Mouse (Mus musculus): Measurements from ENCODE around the gene Olfr1419. TPM values are rescaled to one million over a fixed set of nuclear protein-coding genes. Genes with fewer than 3 reads are reported as not detected.
"Not testable (repeated sequence)": the region's sequence is repeated elsewhere in the genome, so short reads cannot be mapped to it uniquely, and the experiment has no call there.

Gene Olfr1419
- polyA plus RNA-seq (2015; fragmentation: Nextera tagmentation; extraction: Ambion mirVana) = not detected in 2 replicates

GRCm38 (mm10) chr19:11875006-11875405 is at the start of gene Olfr1419:
Gene Olfr1419 (minus strand): TSS chr19:11875106.
- no peaks in the 10 kb centered on the region for H3K9me3 ChIP-seq (replicated peaks)
- H3K4me1 ChIP-seq = no peaks in the 10 kb centered on the region
- H3K9ac ChIP-seq = no peak within 1 kb of the TSS
- WGBS = 39% methylated on average over 1 of the region's 1 CpGs
- H3K27me3 ChIP-seq = no peaks in the 10 kb centered on the region
- H3K27ac ChIP-seq = no peak within 1 kb of the TSS
- no peaks in the 10 kb centered on the region for H3K36me3 ChIP-seq
- no peak within 1 kb of the TSS for H3K4me2 ChIP-seq
- H3K4me3 ChIP-seq (replicated peaks) = no peak within 1 kb of the TSS
- no peak for ATAC-seq (replicated peaks; ENCODE audit: low FRiP score)

GRCm38 (mm10) chr19:11922515-11922914 is 47.6 kb upstream of the Olfr1419 start:
- WGBS = 93% methylated on average over 2 of the region's 2 CpGs

GRCm38 (mm10) chr19:11922068-11922467 is 47.2 kb upstream of the Olfr1419 start:
- Histone ChIP-seq H3K9ac (no peak overlapping the region), H3K4me2 (no peak overlapping the region), H3K27me3 (no peaks in the 10 kb centered on the region), H3K36me3 (peaks cover 82% of the 10 kb centered on the region), H3K4me1 (no peaks in the 10 kb centered on the region), H3K4me3 (replicated peaks) (no peak overlapping the region), H3K27ac (no peak overlapping the region), H3K9me3 (replicated peaks) (no peaks in the 10 kb centered on the region)
- no peak for ATAC-seq (replicated peaks; ENCODE audit: low FRiP score)
- WGBS = 91% methylated on average over 1 of the region's 1 CpGs

More at GRCm38 (mm10) chr19:11922515-11922914, 47.6 kb upstream of the Olfr1419 start:
- not testable (repeated sequence) for H3K4me3 ChIP-seq (replicated peaks); H3K9me3 ChIP-seq (replicated peaks); ATAC-seq (replicated peaks; ENCODE audit: low FRiP score); H3K9ac ChIP-seq; H3K27me3 ChIP-seq; H3K4me1 ChIP-seq; H3K4me2 ChIP-seq; H3K27ac ChIP-seq
- peaks cover 82% of the 10 kb centered on the region for H3K36me3 ChIP-seq

- Histone ChIP-seq H3K9ac (no peak overlapping the region), H3K36me3 (peaks cover 48% of the 10 kb centered on the region), H3K4me3 (replicated peaks) (no peak overlapping the region), H3K9me3 (replicated peaks) (no peaks in the 10 kb centered on the region), H3K4me1 (peaks cover 15% of the 10 kb centered on the region), H3K27ac (no peak overlapping the region), H3K27me3 (no peaks in the 10 kb centered on the region), H3K4me2 (no peak overlapping the region)
- WGBS = 43% methylated on average over 2 of the region's 2 CpGs
- no peak for ATAC-seq (replicated peaks; ENCODE audit: low FRiP score)
These were observed 40.9 kb upstream of the Olfr1419 start for GRCm38 (mm10) chr19:11915804-11916203.

GRCm38 (mm10) chr19:11912533-11913121 is 37.7 kb upstream of the Olfr1419 start:
- Histone ChIP-seq H3K27me3 (no peaks in the 10 kb centered on the region), H3K9ac (peak overlapping the region; percentile 88), H3K4me2 (peak overlapping the region; percentile 74), H3K4me1 (peaks cover 15% of the 10 kb centered on the region), H3K27ac (peak overlapping the region; percentile 93), H3K36me3 (peaks cover 30% of the 10 kb centered on the region), H3K9me3 (replicated peaks) (no peaks in the 10 kb centered on the region), H3K4me3 (replicated peaks) (peak overlapping the region; percentile 96)
- peak; percentile 71 for ATAC-seq (replicated peaks; ENCODE audit: low FRiP score)
- under 1% methylated on average over 47 of the region's 54 CpGs for WGBS

GRCm38 (mm10) chr19:11912037-11912532 is 37.2 kb upstream of the Olfr1419 start, which contains the start of gene Patl1:
Gene Patl1 (plus strand): TSS chr19:11912399.
- Histone ChIP-seq H3K36me3 (peaks cover 25% of the 10 kb centered on the region), H3K4me3 (replicated peaks) (peak within 1 kb of the TSS; percentile 96), H3K9me3 (replicated peaks) (no peaks in the 10 kb centered on the region), H3K4me1 (peaks cover 15% of the 10 kb centered on the region), H3K27ac (peak within 1 kb of the TSS; percentile 93), H3K27me3 (no peaks in the 10 kb centered on the region), H3K9ac (peak within 1 kb of the TSS; percentile 88), H3K4me2 (peak within 1 kb of the TSS; percentile 74)
- under 1% methylated on average over 53 of the region's 53 CpGs for WGBS
- peak; percentile 97 for ATAC-seq (replicated peaks; ENCODE audit: low FRiP score)

GRCm38 (mm10) chr19:11911603-11912002 is 36.7 kb upstream of the Olfr1419 start:
- Histone ChIP-seq H3K4me2 (peak overlapping the region; percentile 74), H3K4me3 (replicated peaks) (peak overlapping the region; percentile 96), H3K9me3 (replicated peaks) (no peaks in the 10 kb centered on the region), H3K27me3 (no peaks in the 10 kb centered on the region), H3K27ac (peak overlapping the region; percentile 93), H3K4me1 (peaks cover 15% of the 10 kb centered on the region), H3K36me3 (peaks cover 21% of the 10 kb centered on the region), H3K9ac (peak overlapping the region; percentile 88)
- peak; percentile 46 for ATAC-seq (replicated peaks; ENCODE audit: low FRiP score)
- WGBS = 4% methylated on average over 17 of the region's 17 CpGs

GRCm38 (mm10) chr19:11911021-11911420 is 36.1 kb upstream of the Olfr1419 start:
- H3K27me3 ChIP-seq = no peaks in the 10 kb centered on the region

GRCm38 (mm10) chr19:11886265-11886664 is 11.4 kb upstream of the Olfr1419 start, which contains the start of gene Olfr1420:
Gene Olfr1420 (plus strand): TSS chr19:11886565.
- Histone ChIP-seq H3K9me3 (replicated peaks) (no peaks in the 10 kb centered on the region), H3K27me3 (no peaks in the 10 kb centered on the region), H3K4me2 (no peak within 1 kb of the TSS), H3K36me3 (no peaks in the 10 kb centered on the region), H3K4me3 (replicated peaks) (no peak within 1 kb of the TSS), H3K9ac (no peak within 1 kb of the TSS), H3K4me1 (no peaks in the 10 kb centered on the region), H3K27ac (no peak within 1 kb of the TSS)
- no peak for ATAC-seq (replicated peaks; ENCODE audit: low FRiP score)
- WGBS = 38% methylated on average over 1 of the region's 1 CpGs

More at GRCm38 (mm10) chr19:11911021-11911420, 36.1 kb upstream of the Olfr1419 start:
- WGBS = 90% methylated on average over 5 of the region's 5 CpGs
- Histone ChIP-seq H3K9me3 (replicated peaks) (no peaks in the 10 kb centered on the region), H3K27ac (peak overlapping the region; percentile 93; the same call in 1 of the 2 replicates), H3K36me3 (peaks cover 16% of the 10 kb centered on the region), H3K4me3 (replicated peaks) (peak overlapping the region; percentile 96), H3K9ac (0 out of 2 replicates have a peak overlapping the region, but pooled peaks have one; percentile 88), H3K4me2 (peak overlapping the region; percentile 74), H3K4me1 (peaks cover 15% of the 10 kb centered on the region)
- ATAC-seq (replicated peaks; ENCODE audit: low FRiP score) = no peak

- H3K4me2 ChIP-seq = peak overlapping the region; percentile 39
- H3K4me3 ChIP-seq (replicated peaks); H3K9me3 ChIP-seq (replicated peaks); ATAC-seq (replicated peaks; ENCODE audit: low FRiP score); H3K36me3 ChIP-seq; H3K9ac ChIP-seq; H3K27ac ChIP-seq; H3K4me1 ChIP-seq; H3K27me3 ChIP-seq: not testable (repeated sequence)
- 59% methylated on average over 22 of the region's 22 CpGs for WGBS
These were observed 3.5 kb upstream of the Olfr1419 start for GRCm38 (mm10) chr19:11878404-11878803.

- 79% methylated on average over 2 of the region's 2 CpGs for WGBS
- no peaks in the 10 kb centered on the region for H3K27me3 ChIP-seq
- H3K4me1 ChIP-seq = no peaks in the 10 kb centered on the region
- no peaks in the 10 kb centered on the region for H3K9me3 ChIP-seq (replicated peaks)
- no peak for ATAC-seq (replicated peaks; ENCODE audit: low FRiP score)
- H3K9ac ChIP-seq = no peak overlapping the region
- H3K36me3 ChIP-seq = no peaks in the 10 kb centered on the region
- no peak overlapping the region for H3K4me3 ChIP-seq (replicated peaks)
- H3K4me2 ChIP-seq = no peak overlapping the region
- H3K27ac ChIP-seq = no peak overlapping the region
These were observed 7.1 kb downstream of the Olfr1419 start for GRCm38 (mm10) chr19:11867837-11868236.

GRCm38 (mm10) chr19:11860966-11861365 is 13.9 kb downstream of the Olfr1419 start, which contains the start of gene Olfr1418:
Gene Olfr1418 (minus strand): TSS chr19:11861066.
- ATAC-seq (replicated peaks; ENCODE audit: low FRiP score) = no peak
- 98% methylated on average over 1 of the region's 1 CpGs for WGBS
- Histone ChIP-seq H3K27ac (no peak within 1 kb of the TSS), H3K27me3 (no peaks in the 10 kb centered on the region), H3K4me2 (no peak within 1 kb of the TSS), H3K4me3 (replicated peaks) (no peak within 1 kb of the TSS), H3K4me1 (no peaks in the 10 kb centered on the region), H3K9me3 (replicated peaks) (no peaks in the 10 kb centered on the region), H3K36me3 (no peaks in the 10 kb centered on the region), H3K9ac (no peak within 1 kb of the TSS)
